Mouse (Mus musculus) left cerebral cortex, adult 2 months (tissue): Measurements from ENCODE around the gene Fndc1. TPM values are rescaled to one million over a fixed set of nuclear protein-coding genes. Genes with fewer than 3 reads are reported as not detected.

Experiments used
- DNase-seq, 2 experiments: peaks; one replicate each; pipeline ENCODE4 v3.0.0; 2021 to 2022; ENCODE audit warnings: low spot score in 2 of 2, mixed read lengths in 1 of 2; ENCODE audit errors: extremely low spot score in 1 of 2
- H3K27ac ChIP-seq: fragments of 200-600 bp; 2 replicates; pipeline ENCODE4 v1.8.1; 2022
- H3K4me3 ChIP-seq: fragments of 200-600 bp; 2 replicates; pipeline ENCODE4 v1.8.1; 2022
- CTCF ChIP-seq: fragments of 200-600 bp; IDR thresholded peaks from 2 replicates; pipeline ENCODE4 v1.8.1; 2022; ENCODE audit warnings: antibody characterized with exemption, mild to moderate bottlenecking, moderate library complexity
- intact Hi-C: fragments of 180-260 bp; cut with DNase I; formaldehyde crosslinking; loops from one replicate; pipeline ENCODE4 v1.15.1; 2025
- microRNA-seq, 2 experiments: library from miRNA; unstranded; fragments of <30 nt; microRNA quantifications; one replicate each; pipeline ENCODE4 v1.2.0; 2021
- total RNA-seq, 2 experiments: library from RNA; stranded (reverse); gene quantifications; 2 replicates each; pipeline ENCODE4 v1.2.3; 2021

The Fndc1 gene
- total RNA-seq, 2 experiments from 2014 or later, result 5.6 to 6.6 TPM

DNA sequence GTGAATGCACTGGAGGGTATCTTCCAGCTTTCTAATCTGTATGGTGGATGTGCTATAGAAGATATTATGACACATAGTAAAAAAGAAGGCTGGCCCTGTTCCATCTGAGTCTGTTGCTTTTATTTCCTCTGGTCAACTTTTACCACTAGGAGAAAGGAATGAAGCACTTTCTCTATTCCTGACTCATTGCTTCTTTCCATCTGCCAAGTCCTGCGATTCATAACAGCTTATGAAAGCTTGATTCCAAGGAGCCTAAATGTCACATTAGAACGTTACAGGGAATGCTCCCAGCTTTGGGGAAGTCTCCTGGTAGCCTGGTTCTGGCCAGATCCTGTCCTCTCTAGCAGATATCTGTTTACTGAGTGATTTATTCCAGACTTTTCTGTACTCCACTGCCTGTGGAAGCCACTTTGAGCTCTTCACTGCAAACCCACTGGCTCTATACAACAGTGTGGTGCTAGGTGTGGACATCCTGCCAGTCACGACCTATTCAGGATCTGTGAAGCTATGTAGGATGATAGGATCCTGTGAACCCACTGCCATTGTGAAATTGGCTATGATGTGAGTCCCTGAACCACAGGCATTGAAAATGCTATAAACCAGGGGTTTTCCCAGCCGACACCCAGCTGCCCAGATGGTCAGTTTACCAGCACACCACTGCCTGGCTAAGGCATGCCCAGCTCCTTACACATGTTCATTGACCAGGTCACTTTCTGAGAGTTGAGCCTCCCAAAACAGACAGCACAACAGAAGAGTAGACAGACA is 77.9 kb downstream of the Fndc1 start:
- TF ChIP-seq CTCF, result no peak
- intact Hi-C loops, result no loop called here
- Histone ChIP-seq H3K4me3 (no peak overlapping the region), H3K27ac (no peak overlapping the region)
- no peak for DNase-seq

DNA sequence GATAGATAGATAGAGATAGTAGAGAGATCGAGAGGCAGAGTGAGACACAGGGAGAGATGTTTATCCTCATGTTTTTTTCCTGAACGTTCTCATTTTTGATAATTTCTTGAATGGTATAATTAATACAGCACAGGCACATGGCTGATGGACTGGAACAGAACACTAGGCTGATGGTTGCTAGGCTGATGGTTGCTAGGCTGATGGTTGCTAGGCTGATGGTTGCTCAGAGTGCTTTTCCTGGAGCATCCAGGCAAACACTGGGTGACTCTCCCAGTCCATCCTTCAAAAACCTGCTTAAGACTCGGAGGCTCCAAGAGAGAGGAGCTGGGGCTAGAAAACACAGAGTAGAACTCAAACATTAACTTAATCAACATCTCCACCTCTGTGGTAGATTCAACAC is 80.3 kb downstream of the Fndc1 start:
- no peak overlapping the region for H3K27ac ChIP-seq
- DNase-seq, result peak in 1 of 2 experiments; percentile 41
- intact Hi-C loops, result no loop called here

DNA sequence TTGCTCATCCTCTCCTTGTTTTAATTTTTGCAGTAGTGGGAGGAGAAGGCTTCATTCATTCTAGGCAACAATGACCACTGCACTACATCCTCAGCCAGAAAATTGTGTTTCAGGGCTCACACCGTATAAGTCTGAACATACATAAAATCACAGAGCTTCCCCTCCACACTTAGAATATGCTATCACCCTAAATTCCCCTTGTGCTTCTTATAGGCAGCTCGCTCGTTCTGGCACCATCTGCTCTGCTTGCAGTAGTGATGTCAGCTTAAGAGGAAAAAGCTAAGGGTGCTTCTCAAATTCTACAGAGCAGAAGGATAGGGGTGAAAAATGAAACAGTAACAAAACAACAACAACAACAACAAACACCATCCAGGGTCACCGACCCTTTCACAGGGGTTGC is 82.1 kb downstream of the Fndc1 start:
- Histone ChIP-seq H3K4me3 (no peak overlapping the region), H3K27ac (no peak overlapping the region)
- no peak for DNase-seq
- TF ChIP-seq CTCF, result no peak
- intact Hi-C loops, result no loop called here

More for the DNA sequence above, 80.3 kb downstream of the Fndc1 start:
- no peak overlapping the region for H3K4me3 ChIP-seq
- no peak for TF ChIP-seq CTCF

DNA sequence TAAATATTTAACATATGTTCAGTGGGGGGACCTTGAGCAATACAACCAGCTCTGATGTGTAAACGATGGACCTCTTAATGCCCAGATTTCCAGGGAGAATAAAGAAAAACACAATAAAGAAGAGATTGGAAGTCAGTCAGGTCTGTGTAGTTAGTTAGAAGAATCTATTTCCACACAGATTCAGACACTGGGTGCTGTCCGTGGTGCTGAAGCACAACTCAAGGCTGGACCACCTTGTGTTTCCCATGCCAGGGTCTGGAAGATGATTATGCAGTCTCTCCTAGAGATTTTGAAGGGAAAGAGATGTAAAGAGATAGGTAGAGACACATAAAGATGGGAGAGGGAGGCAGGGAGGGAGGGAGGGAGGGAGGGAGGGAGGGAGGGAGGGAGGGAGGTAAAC is 86.1 kb downstream of the Fndc1 start:
- no peak overlapping the region for H3K4me3 ChIP-seq
- no peak for DNase-seq
- no peak overlapping the region for H3K27ac ChIP-seq
- TF ChIP-seq CTCF, result no peak
- intact Hi-C loops, result no loop called here

DNA sequence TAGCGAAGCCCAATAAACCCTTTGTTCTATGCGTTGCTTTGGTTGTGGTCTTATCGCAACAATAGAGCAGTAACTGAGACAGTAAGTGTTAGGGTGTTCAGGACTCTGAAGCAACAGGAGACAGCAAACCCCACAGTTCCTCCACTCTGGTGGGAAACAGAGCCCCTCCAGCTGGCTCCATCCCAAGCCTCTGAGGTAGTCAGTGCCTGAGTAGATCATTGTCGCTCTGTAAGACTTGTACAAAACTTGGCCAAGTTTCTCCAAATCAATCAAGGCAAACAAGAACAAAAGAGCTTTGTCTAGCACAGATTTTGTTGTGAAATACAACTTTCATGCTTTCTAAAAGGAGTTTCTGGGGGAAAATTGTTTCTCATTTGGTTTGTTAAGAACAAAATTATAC is 104.1 kb downstream of the Fndc1 start:
- no peak for DNase-seq
- H3K27ac ChIP-seq, result no peak overlapping the region
- TF ChIP-seq CTCF, result no peak
- H3K4me3 ChIP-seq, result no peak overlapping the region
- intact Hi-C loops, result no loop called here

DNA sequence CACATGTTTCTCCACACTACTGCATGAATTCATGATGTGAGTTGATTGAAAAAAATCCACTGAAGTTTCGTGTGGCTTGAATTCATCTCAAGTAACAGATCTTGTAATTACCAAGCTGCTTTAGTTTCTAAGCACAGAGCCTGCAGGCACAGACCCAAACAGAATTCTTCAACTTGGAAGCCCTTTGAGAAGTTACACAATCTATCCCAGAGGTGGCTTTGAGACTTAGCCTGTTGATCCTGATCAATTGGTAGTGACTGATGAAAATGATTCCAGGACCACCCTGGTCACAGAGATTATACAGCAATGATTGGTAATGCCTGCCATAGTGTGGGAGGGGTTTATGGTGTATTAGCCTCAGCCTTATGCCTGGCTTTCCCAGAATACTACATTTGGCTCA is 108.2 kb downstream of the Fndc1 start:
- intact Hi-C loops, result no loop called here
- Histone ChIP-seq H3K27ac (no peak overlapping the region), H3K4me3 (no peak overlapping the region)
- DNase-seq, result no peak
- no peak for TF ChIP-seq CTCF

DNA sequence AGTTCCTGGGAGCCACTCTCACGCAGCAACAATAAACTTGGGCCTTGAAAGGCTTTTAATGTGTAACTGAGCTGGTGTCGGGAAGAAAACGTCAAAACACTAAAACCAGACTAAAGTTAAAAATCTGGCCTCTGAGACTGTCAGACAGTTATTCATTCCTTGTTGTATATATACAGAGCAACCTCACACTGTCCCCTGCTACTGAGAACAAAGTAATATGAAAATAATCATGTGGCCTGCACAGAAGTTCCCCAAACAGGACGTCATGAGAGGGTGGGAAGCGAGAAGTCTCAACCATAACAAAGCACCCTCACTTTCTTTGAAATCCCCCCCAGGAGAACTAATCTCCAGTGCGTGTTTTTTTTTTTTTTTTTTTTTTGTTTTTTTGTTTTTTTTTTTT is 109.2 kb downstream of the Fndc1 start:
- TF ChIP-seq CTCF, result no peak
- intact Hi-C loops, result no loop called here
- no peak overlapping the region for H3K4me3 ChIP-seq
- DNase-seq, result no peak
- H3K27ac ChIP-seq, result no peak overlapping the region

DNA sequence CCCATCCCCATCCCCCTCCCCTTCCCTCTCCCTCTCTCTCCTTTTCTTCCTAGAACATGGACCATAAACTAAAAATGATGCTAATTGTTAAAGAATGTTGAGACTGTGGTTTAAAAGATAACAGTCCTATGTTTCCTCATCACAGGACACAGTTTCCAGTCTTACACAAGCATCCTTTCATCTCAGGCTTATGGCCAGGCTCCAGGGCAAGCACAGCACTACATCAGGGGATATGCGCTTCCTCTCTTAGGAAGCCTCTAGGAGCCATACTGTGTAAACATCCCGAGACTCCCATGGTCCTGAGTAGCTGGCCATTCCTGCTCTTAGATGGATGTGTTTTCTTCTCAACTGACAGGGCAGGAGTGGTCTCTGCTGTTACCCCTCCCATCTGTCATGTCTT is 114.1 kb downstream of the Fndc1 start:
- DNase-seq, result no peak
- intact Hi-C loops, result no loop called here
- TF ChIP-seq CTCF, result no peak
- H3K4me3 ChIP-seq, result no peak overlapping the region
- H3K27ac ChIP-seq, result no peak overlapping the region

DNA sequence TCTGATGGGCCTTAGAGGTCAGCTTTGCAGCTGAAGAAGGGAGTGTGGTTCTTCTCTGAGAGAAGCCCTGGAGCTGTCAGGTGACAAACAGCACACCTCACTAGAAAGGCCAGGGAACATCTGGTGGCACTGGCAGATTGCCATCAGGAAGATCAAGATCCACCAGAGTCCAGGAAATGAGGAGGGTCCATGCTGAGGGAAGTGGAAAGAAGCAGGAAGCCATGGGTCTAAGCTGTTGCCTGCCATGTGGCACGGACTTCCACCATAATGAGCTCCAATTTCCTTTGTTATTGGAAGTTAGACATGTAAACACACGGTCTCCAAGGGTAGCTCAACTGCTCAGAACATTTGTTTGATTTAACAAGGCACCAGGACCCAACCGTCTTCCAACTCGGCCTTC is 120.0 kb downstream of the Fndc1 start:
- Histone ChIP-seq H3K4me3 (no peak overlapping the region), H3K27ac (no peak overlapping the region)
- intact Hi-C loops, result no loop called here
- DNase-seq, result no peak
- TF ChIP-seq CTCF, result no peak

DNA sequence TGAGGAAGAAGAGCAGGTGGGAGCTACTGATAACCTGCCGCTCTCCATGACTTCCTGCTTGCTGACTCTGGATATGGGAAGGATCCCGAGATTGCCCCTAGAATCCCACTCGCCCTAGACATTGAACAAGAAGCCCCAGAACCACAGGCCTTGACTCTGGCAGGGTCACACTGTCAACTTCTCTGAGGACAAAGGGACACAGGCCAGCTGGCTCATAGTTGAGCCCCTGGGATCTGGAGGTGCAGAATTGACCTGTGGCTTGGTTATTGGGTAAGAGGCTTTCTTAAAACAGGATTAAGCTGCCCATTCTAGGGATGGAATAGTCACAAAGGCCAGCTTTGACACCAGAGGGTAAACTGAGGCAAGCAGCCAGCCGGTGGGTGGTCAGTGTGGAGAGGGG is 136.8 kb downstream of the Fndc1 start:
- TF ChIP-seq CTCF, result no peak
- H3K27ac ChIP-seq, result no peak overlapping the region
- intact Hi-C loops, result no loop called here
- DNase-seq, result no peak
- H3K4me3 ChIP-seq, result no peak overlapping the region

Small RNAs within 50 kb of the gene (microRNA-seq; reads per million reads assigned to microRNA genes)
- gene Gm25872, result 0 reads per million in 2 experiments

Other genes starting within 250 kb of the Fndc1 start
- 1 to 10 TPM; 4.6 to 6.0 TPM for gene Tagap, start 98.7 kb upstream of the Fndc1 start, total RNA-seq
- gene Rsph3a, start 118.3 kb upstream of the Fndc1 start, total RNA-seq, result 10 to 100 TPM; 31.7 to 39.7 TPM